Mouse (Mus musculus): ENCODE data around the gene Dcdc2b.

DNA sequence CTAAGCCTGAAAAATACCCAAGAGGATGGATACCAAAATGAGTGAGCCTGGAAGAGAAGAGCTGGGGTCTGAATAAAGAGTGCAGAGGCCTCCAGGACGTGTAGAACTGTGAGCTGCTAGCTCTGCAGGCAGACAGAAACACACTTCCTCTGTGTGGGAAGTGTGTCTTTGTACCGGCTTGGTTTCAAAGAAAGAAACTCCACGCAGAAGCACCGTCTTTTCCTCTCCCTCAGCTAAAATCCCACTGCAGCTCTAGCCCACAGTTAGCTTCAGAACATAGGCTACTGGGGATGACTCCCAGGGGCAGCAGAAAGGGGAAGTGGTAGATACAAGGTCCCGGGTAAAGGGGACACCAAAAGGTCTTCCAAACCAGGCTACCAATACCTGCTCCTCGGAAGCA lies 31.1 kb upstream of the Dcdc2b start:
- TF ChIP-seq CTCF (IDR thresholded peaks at IDR 0.05; ENCODE audit: low read depth, low read length), result no peak
- no peak for TF ChIP-seq POLR2A (IDR thresholded peaks at IDR 0.05; ENCODE audit: borderline replicate concordance, low read depth, low read length)

Data from bone marrow macrophage, adult 2 months (primary cell).